Mouse (Mus musculus): Measurements from ENCODE around the gene Scn10a. TPM values are rescaled to one million over a fixed set of nuclear protein-coding genes. Genes with fewer than 3 reads are reported as not detected.

Scn10a gene
- polyA plus RNA-seq (2021; fragmentation: Nextera tagmentation): 0.10 and 0.11 TPM in 2 replicates
- long read RNA-seq, experiment 1: 0 reads
- long read RNA-seq, experiment 2: 0 reads

GRCm38 (mm10) chr9:119719222-119719621 is at the start of gene Scn10a:
Gene Scn10a, minus strand, starts transcription at chr9:119719322.

GRCm38 (mm10) chr9:119578636-119579438 is 140.3 kb downstream of the Scn10a start, which contains the start of gene Scn5a:
Gene Scn5a, minus strand, starts transcription at chr9:119579016.

Other genes starting within 250 kb of the Scn10a start
- gene Scn5a, start 140.3 kb downstream of the Scn10a start, polyA plus RNA-seq (2021; fragmentation: Nextera tagmentation): 0.26 and 0.41 TPM in 2 replicates
- gene Scn11a, start 106.1 kb upstream of the Scn10a start, polyA plus RNA-seq (2021; fragmentation: Nextera tagmentation): 0.04 TPM in 2 replicates
- gene Wdr48, start 175.6 kb upstream of the Scn10a start, polyA plus RNA-seq (2021; fragmentation: Nextera tagmentation): 29.1 and 30.4 TPM in 2 replicates
- 12.5 and 14.3 TPM in 2 replicates for gene Gorasp1, start 218.2 kb upstream of the Scn10a start, polyA plus RNA-seq (2021; fragmentation: Nextera tagmentation)
- 0.19 and 0.27 TPM in 2 replicates for gene Ttc21a, start 218.3 kb upstream of the Scn10a start, polyA plus RNA-seq (2021; fragmentation: Nextera tagmentation)